15 mouse cellular contexts compared by ENCODE assay signal in the genomic region with DNA sequence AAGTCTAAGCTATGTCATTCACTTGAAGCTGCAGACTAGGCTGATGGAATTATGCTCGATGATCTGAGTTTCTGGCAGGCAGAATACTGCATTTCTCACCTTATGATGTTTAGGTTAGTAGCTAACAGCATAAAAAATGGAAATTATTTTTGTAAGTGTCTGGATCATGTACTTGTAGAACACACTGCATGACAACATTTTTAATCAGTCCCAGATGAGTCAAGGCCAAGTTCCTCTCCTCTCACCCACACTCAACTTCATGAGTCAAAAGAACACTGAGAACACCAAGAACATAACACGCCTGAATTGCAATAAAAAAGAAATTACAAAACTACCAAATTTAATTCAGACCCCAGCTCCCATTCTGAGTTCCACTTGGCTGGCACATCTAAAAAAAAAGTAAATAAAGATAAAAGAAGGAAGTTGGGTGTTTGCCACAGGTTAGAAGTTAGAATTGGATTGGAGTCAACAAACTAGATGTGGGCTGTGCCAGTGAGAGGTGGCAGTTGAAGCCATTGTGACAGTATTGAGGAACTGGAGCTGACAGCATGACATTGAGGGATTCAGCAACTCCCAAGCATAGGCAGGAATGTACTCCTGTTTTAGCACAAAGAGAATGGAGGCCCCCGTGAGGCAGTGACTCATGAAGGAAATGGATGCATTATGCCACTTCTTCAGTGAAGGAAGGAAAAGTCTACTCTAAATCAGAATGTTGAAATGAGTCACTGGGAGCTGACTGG.
A peak's percentile ranks its signal among the peaks of the same experiment; 100 is the strongest.
DNase-seq lines count a peak whose midpoint lies in the region; ATAC-seq lines count a peak whose summit lies in the region.
"Had no signal": no experiment of that assay in that cellular context is flagged by ENCODE, and none has a peak within 500 bp of the region (broad histone marks: within the 10 kb centered on the region; RNA-seq: fewer than 3 reads in every experiment).

No protein-coding gene starts in this region.

- intact Hi-C loops in left cerebral cortex, postnatal 4 days (cut with DNase I), result no loop called here

- H3K36me3 ChIP-seq in kidney, embryonic 16.5 days (ENCODE audit: insufficient read depth, low read length), result no peaks in the 10 kb centered on the region
- no peaks in the 10 kb centered on the region for H3K36me3 ChIP-seq in forebrain, embryonic 10.5 days (replicated peaks)
- H3K36me3 ChIP-seq: liver, embryonic 12.5 days; midbrain, embryonic 13.5 days had no signal

- 83% methylated on average over 3 of the region's 3 CpGs for WGBS in kidney, embryonic 16.5 days
- WGBS in forebrain, embryonic 10.5 days, result 83% methylated on average over 3 of the region's 3 CpGs

- no peaks in the 10 kb centered on the region; the same call in 1 of the 2 replicates for H3K9me3 ChIP-seq in kidney, embryonic 16.5 days (ENCODE audit: low read length)
- H3K9me3 ChIP-seq in forebrain, embryonic 10.5 days, result no peaks in the 10 kb centered on the region
- H3K9me3 ChIP-seq: liver, embryonic 12.5 days; midbrain, embryonic 13.5 days had no signal

- no peak overlapping the region for H3K27ac ChIP-seq in kidney, embryonic 16.5 days (ENCODE audit: low read length)
- no peak overlapping the region for H3K27ac ChIP-seq in forebrain, embryonic 10.5 days
- H3K27ac ChIP-seq: liver, embryonic 12.5 days; midbrain, embryonic 13.5 days had no signal

- peak; percentile 58 for DNase-seq in left cerebral cortex, adult 11 months (ENCODE audit: low spot score)
- no peak for DNase-seq in left cerebral cortex, postnatal 4 days
- peak; percentile 81 for DNase-seq in frontal cortex, adult 2 months (ENCODE audit: extremely low spot score in 1 of 2, low spot score in 1 of 2)
- peak; percentile 41 for DNase-seq in layer of hippocampus, adult 9-11 months
- peak; percentile 42 for DNase-seq in right cerebral cortex, postnatal 25 days
- DNase-seq in cerebellum, adult 11 months, result no peak
- no peak for DNase-seq in forebrain, embryonic 10.5 days (ENCODE audit: extremely low spot score, low spot score)
- DNase-seq: cerebellum, adult 2 months; gastrocnemius, postnatal 36 days; kidney, postnatal 4 days; lung, postnatal 10 days had no signal

- no peaks in the 10 kb centered on the region for H3K4me1 ChIP-seq in kidney, embryonic 16.5 days (ENCODE audit: insufficient read depth, low read length)
- H3K4me1 ChIP-seq in forebrain, embryonic 10.5 days, result no peaks in the 10 kb centered on the region
- H3K4me1 ChIP-seq: liver, embryonic 12.5 days; midbrain, embryonic 13.5 days had no signal

- H3K4me2 ChIP-seq in kidney, embryonic 16.5 days (replicated peaks; ENCODE audit: low read depth, low read length), result no peak overlapping the region
- H3K4me2 ChIP-seq: liver, embryonic 12.5 days; midbrain, embryonic 13.5 days had no signal

- no peak overlapping the region for H3K4me3 ChIP-seq in kidney, embryonic 16.5 days (ENCODE audit: low read length)
- H3K4me3 ChIP-seq in forebrain, embryonic 10.5 days, result no peak overlapping the region
- H3K4me3 ChIP-seq: liver, embryonic 12.5 days; midbrain, embryonic 13.5 days had no signal

- no peaks in the 10 kb centered on the region for H3K27me3 ChIP-seq in kidney, embryonic 16.5 days (ENCODE audit: insufficient read depth, low read length)
- H3K27me3 ChIP-seq in forebrain, embryonic 10.5 days (ENCODE audit: poor library complexity, severe bottlenecking), result no peaks in the 10 kb centered on the region
- H3K27me3 ChIP-seq: liver, embryonic 12.5 days; midbrain, embryonic 13.5 days had no signal

- no peak for ATAC-seq in kidney, embryonic 16.5 days (ENCODE audit: low FRiP score, low TSS enrichment)
- ATAC-seq: intestine, embryonic 16.5 days; liver, embryonic 12.5 days; midbrain, embryonic 13.5 days had no signal

- H3K9ac ChIP-seq in kidney, embryonic 16.5 days (replicated peaks; ENCODE audit: low read length), result no peak overlapping the region
- H3K9ac ChIP-seq: liver, embryonic 12.5 days; midbrain, embryonic 13.5 days had no signal

Comparison
In these comparisons a context has a peak if more than half of its experiments do, and no peak if none do; other contexts are left out.
1. DNase-seq: peak in left cerebral cortex, adult 11 months (single experiment), frontal cortex, adult 2 months (2 of 2), layer of hippocampus, adult 9-11 months (single experiment) and right cerebral cortex, postnatal 25 days (single experiment); none in left cerebral cortex, postnatal 4 days (single experiment), cerebellum, adult 11 months (single experiment) and forebrain, embryonic 10.5 days (single experiment).